Mouse (Mus musculus) hindbrain, embryonic 16.5 days (tissue): Measurements from ENCODE around the gene Gm20696. TPM values are rescaled to one million over a fixed set of nuclear protein-coding genes. Genes with fewer than 3 reads are reported as not detected.

Source experiments
- ATAC-seq: fragments of 200-750 bp; cut with Nextera tagmentation; 2 replicates; pipeline ENCODE4 v1.8.0; 2017; ENCODE audit warnings: moderate TSS enrichment, moderate library complexity
- H3K27ac ChIP-seq: fragments of 300-500 bp; sonication (generic); 2 replicates; pipeline ENCODE4 v1.5.1; 2014; ENCODE audit warnings: low read depth, mild to moderate bottlenecking, control low read depth, low read length, moderate library complexity
- H3K27me3 ChIP-seq: fragments of 300-500 bp; sonication (generic); replicated peaks from 2 replicates; pipeline ENCODE4 v1.6.1; 2014; ENCODE audit warnings: low read length; ENCODE audit not compliant: control insufficient read depth, insufficient read depth
- H3K36me3 ChIP-seq: fragments of 300-500 bp; sonication (generic); 2 replicates; pipeline ENCODE4 v1.6.1; 2014; ENCODE audit warnings: mild to moderate bottlenecking, low read length, moderate library complexity, mixed read lengths; ENCODE audit not compliant: control insufficient read depth, insufficient read depth
- H3K4me1 ChIP-seq: fragments of 300-500 bp; sonication (generic); 2 replicates; pipeline ENCODE4 v1.6.1; 2014; ENCODE audit warnings: low read depth, low read length; ENCODE audit not compliant: control insufficient read depth, insufficient read depth
- H3K4me2 ChIP-seq: fragments of 300-500 bp; sonication (generic); 2 replicates; pipeline ENCODE4 v1.6.1; 2014; ENCODE audit warnings: mild to moderate bottlenecking, low read length, control low read depth, moderate library complexity
- H3K4me3 ChIP-seq: fragments of 300-500 bp; sonication (generic); 2 replicates; pipeline ENCODE4 v1.5.1; 2014; ENCODE audit warnings: mild to moderate bottlenecking, low read length, control low read depth, moderate library complexity
- H3K9ac ChIP-seq: fragments of 300-500 bp; sonication (generic); 2 replicates; pipeline ENCODE4 v1.6.1; 2014; ENCODE audit warnings: low read depth, mild to moderate bottlenecking, control low read depth, low read length, moderate library complexity
- H3K9me3 ChIP-seq: fragments of 300-500 bp; sonication (generic); 2 replicates; pipeline ENCODE4 v1.6.1; 2014; ENCODE audit warnings: mild to moderate bottlenecking, low read length, moderate library complexity; ENCODE audit not compliant: control insufficient read depth
- WGBS: fragments of 180-500 bp; shearing (Covaris S2); extraction: QIAGEN DNeasy Blood & Tissue Kit; methylation state at CpG from one replicate; pipeline ENCODE4 v1.1.7; 2014; 5-methylcytosine and 5-hydroxymethylcytosine counted together
- polyA plus RNA-seq: library from polyadenylated mRNA; unstranded; fragments of >200 nt; fragmentation: Nextera tagmentation; extraction: Ambion mirVana; gene quantifications from 2 replicates; pipeline ENCODE4 v1.2.1, GENCODE M21; 2015

Gm20696 gene
- polyA plus RNA-seq, 1 experiment from 2014 or later: 1.8 TPM

DNA sequence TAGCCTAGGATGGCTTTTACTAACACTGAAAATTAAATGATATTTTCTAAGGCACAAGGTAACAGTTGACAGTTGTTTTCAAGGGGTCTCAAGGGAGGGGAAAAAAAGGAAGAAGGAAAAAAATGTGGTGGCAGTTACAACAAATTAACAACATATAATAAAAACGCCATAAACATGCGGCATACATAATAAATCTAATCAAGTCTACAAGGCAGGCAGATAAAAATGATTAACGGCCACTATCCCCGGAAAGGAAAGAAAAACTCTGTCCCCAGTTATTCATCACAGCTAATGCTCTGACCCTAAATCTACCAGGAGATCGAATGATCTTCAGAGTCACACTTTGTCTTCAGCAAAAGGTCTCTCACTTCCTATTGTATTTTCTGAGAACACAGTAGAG, 330.4 kb downstream of the Gm20696 start:
- no peak overlapping the region for H3K27ac ChIP-seq
- no peaks in the 10 kb centered on the region for H3K9me3 ChIP-seq
- H3K4me1 ChIP-seq: peaks cover 6% of the 10 kb centered on the region
- no peak overlapping the region for H3K4me3 ChIP-seq
- WGBS: 51% methylated on average over 5 of the region's 5 CpGs
- H3K9ac ChIP-seq: no peak overlapping the region
- H3K4me2 ChIP-seq: no peak overlapping the region
- no peaks in the 10 kb centered on the region for H3K36me3 ChIP-seq
- no peaks in the 10 kb centered on the region for H3K27me3 ChIP-seq
- no peak for ATAC-seq

DNA sequence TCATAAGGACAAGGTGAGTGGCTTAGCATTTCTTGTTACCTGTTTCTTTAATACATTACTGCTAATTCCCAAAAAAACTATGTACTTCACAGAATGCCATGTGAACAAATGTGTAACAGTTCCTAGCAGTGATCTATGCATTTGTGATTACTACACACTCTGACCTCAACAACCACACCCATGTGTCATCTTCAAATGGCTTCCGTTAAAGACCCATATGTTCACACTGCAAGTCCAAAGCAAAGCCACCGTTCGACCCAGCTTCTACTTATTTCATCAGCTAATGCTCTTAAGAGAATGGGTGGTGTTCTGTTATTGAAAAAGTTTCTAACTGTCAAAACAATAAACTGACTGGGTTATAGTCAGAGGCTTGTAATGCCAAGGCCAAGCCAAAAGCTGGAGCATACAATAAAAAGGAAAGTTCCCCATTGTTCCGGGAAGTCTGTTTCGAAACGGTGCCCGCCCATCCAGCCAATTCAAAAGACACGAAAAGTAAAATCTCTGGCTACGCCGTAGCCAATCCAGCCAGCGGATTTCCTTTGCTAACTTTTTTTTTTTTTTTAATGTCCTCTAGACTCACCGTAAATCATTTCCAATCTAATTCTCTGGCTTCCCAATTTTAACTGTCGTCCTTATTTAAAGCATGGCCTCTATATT, 331.3 kb downstream of the Gm20696 start:
- H3K36me3 ChIP-seq: no peaks in the 10 kb centered on the region
- WGBS: 60% methylated on average over 13 of the region's 13 CpGs
- H3K4me1 ChIP-seq: peaks cover 6% of the 10 kb centered on the region
- no peaks in the 10 kb centered on the region for H3K27me3 ChIP-seq
- ATAC-seq: no peak
- H3K27ac ChIP-seq: no peak overlapping the region
- no peak overlapping the region for H3K4me2 ChIP-seq
- no peak overlapping the region for H3K4me3 ChIP-seq
- H3K9me3 ChIP-seq: no peaks in the 10 kb centered on the region
- H3K9ac ChIP-seq: no peak overlapping the region

GRCm38 (mm10) chr6:99334255-99334654, 332.3 kb downstream of the Gm20696 start:
- no peak for ATAC-seq
- 95% methylated on average over 3 of the region's 3 CpGs for WGBS
- H3K4me3 ChIP-seq: no peak overlapping the region
- H3K9ac ChIP-seq: no peak overlapping the region
- no peak overlapping the region for H3K27ac ChIP-seq
- H3K4me1 ChIP-seq: peaks cover 3% of the 10 kb centered on the region
- no peaks in the 10 kb centered on the region for H3K27me3 ChIP-seq
- H3K4me2 ChIP-seq: no peak overlapping the region
- H3K36me3 ChIP-seq: no peaks in the 10 kb centered on the region
- no peaks in the 10 kb centered on the region for H3K9me3 ChIP-seq

GRCm38 (mm10) chr6:99333127-99333526, 333.5 kb downstream of the Gm20696 start:
- ATAC-seq: no peak
- Histone ChIP-seq H3K9ac (no peak overlapping the region), H3K4me1 (no peaks in the 10 kb centered on the region), H3K27ac (no peak overlapping the region), H3K9me3 (no peaks in the 10 kb centered on the region), H3K36me3 (no peaks in the 10 kb centered on the region), H3K4me2 (no peak overlapping the region), H3K4me3 (no peak overlapping the region), H3K27me3 (no peaks in the 10 kb centered on the region)
- WGBS: 89% methylated on average over 5 of the region's 5 CpGs

- ATAC-seq: no peak
- 87% methylated on average over 4 of the region's 4 CpGs for WGBS
- Histone ChIP-seq H3K4me1 (no peaks in the 10 kb centered on the region), H3K9me3 (no peaks in the 10 kb centered on the region), H3K36me3 (no peaks in the 10 kb centered on the region), H3K27me3 (no peaks in the 10 kb centered on the region), H3K4me2 (no peak overlapping the region), H3K9ac (no peak overlapping the region), H3K27ac (no peak overlapping the region), H3K4me3 (no peak overlapping the region)
These were observed 336.4 kb downstream of the Gm20696 start for GRCm38 (mm10) chr6:99330169-99330568.

DNA sequence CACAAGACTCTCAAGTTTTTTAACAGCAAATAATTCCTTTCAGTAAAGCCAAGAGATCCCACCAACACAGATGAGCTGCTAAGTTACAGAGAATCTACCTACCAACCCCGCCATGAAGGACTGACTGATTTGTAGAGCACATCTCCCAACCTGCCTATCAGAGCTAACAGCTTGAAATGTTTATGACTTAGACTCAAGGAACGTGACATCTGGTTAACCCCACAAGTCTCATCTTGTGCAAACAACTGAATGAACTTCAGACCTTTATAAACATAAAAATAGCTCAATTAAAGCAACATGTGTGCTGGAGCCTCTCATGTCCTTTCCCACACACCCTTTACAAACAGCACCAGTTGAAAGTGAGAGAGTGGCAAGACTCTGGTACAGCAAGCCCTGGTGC, 338.0 kb downstream of the Gm20696 start:
- no peaks in the 10 kb centered on the region for H3K36me3 ChIP-seq
- 73% methylated on average over 2 of the region's 2 CpGs for WGBS
- H3K4me2 ChIP-seq: no peak overlapping the region
- no peak for ATAC-seq
- H3K9ac ChIP-seq: no peak overlapping the region
- H3K4me1 ChIP-seq: no peaks in the 10 kb centered on the region
- no peaks in the 10 kb centered on the region for H3K9me3 ChIP-seq
- H3K4me3 ChIP-seq: no peak overlapping the region
- H3K27me3 ChIP-seq: no peaks in the 10 kb centered on the region
- H3K27ac ChIP-seq: no peak overlapping the region

DNA sequence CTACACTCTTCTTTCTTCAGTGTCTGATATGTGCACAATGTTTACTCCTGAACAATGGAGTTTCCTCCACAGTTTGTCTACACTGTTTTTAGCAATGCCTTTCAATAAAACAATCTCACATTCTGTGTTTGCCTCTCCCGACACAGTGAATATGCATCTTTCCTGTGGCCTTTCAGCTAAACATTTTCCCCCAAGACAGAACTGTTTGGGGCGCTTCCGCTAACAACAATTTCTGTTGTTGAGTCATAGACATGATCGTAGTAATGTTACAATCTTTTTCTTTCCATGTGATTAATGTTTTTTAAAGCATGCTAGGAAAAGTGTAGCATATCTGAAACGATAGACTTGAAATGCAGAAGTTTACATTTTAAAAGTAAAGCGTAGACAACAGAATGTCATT, 338.5 kb downstream of the Gm20696 start:
- H3K9me3 ChIP-seq: no peaks in the 10 kb centered on the region
- no peak for ATAC-seq
- WGBS: 88% methylated on average over 6 of the region's 6 CpGs
- no peak overlapping the region for H3K4me3 ChIP-seq
- no peak overlapping the region for H3K27ac ChIP-seq
- no peaks in the 10 kb centered on the region for H3K4me1 ChIP-seq
- H3K4me2 ChIP-seq: no peak overlapping the region
- no peaks in the 10 kb centered on the region for H3K27me3 ChIP-seq
- no peaks in the 10 kb centered on the region for H3K36me3 ChIP-seq
- no peak overlapping the region for H3K9ac ChIP-seq

- Histone ChIP-seq H3K4me1 (no peaks in the 10 kb centered on the region), H3K27me3 (no peaks in the 10 kb centered on the region), H3K4me2 (no peak overlapping the region), H3K36me3 (no peaks in the 10 kb centered on the region), H3K9me3 (no peaks in the 10 kb centered on the region), H3K9ac (no peak overlapping the region), H3K4me3 (no peak overlapping the region), H3K27ac (no peak overlapping the region)
- WGBS: 61% methylated on average over 11 of the region's 11 CpGs
- ATAC-seq: no peak
These were observed 338.9 kb downstream of the Gm20696 start for GRCm38 (mm10) chr6:99327721-99328120.

DNA sequence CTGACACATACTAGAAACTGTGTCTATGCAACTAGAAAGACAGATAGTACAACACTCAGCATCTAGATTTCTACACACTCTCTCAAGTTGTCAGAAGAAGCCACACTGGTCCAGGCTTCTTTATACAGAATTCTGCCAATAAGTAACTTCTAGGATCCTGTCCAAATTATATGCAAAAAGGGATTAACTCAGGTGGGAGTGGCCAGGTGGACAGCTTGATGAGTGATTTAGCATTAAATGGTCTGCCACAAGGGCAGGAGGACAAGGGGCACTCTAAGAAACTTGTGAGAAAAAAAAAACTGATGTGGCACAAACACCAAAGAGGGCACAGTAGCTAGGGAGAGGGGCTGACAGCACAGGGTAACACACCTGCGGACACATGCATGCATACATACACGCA, 340.7 kb downstream of the Gm20696 start:
- no peaks in the 10 kb centered on the region for H3K4me1 ChIP-seq
- no peak for ATAC-seq
- no peak overlapping the region for H3K4me3 ChIP-seq
- 93% methylated on average over 2 of the region's 2 CpGs for WGBS
- H3K27ac ChIP-seq: no peak overlapping the region
- H3K9me3 ChIP-seq: no peaks in the 10 kb centered on the region
- no peak overlapping the region for H3K4me2 ChIP-seq
- no peaks in the 10 kb centered on the region for H3K27me3 ChIP-seq
- no peaks in the 10 kb centered on the region for H3K36me3 ChIP-seq
- no peak overlapping the region for H3K9ac ChIP-seq

GRCm38 (mm10) chr6:99325461-99325860, 341.1 kb downstream of the Gm20696 start:
- Histone ChIP-seq H3K27me3 (no peaks in the 10 kb centered on the region), H3K4me3 (no peak overlapping the region), H3K9me3 (no peaks in the 10 kb centered on the region), H3K36me3 (no peaks in the 10 kb centered on the region), H3K4me2 (no peak overlapping the region), H3K27ac (no peak overlapping the region), H3K4me1 (no peaks in the 10 kb centered on the region; the same call in 1 of the 2 replicates), H3K9ac (no peak overlapping the region)
- ATAC-seq: no peak
- 92% methylated on average over 5 of the region's 5 CpGs for WGBS
